Mouse (Mus musculus): ENCODE measurements at regions not wholly inside any gene's neighbourhood (a gene's known extent, or its start where the extent isn't known, plus 50 kb on each side); places are given as distances from the start of the nearest gene placed in this dataset.

- 98% methylated on average over 3 of the region's 3 CpGs for WGBS
- Histone ChIP-seq H3K4me3 (ENCODE audit: insufficient read depth, low read depth, low read length) (no peak overlapping the region), H3K27ac (ENCODE audit: insufficient read depth, low read depth, low read length) (no peak overlapping the region), H3K4me1 (ENCODE audit: control insufficient read depth, insufficient read depth, low read length) (no peaks in the 10 kb centered on the region)
- TF ChIP-seq POLR2A (IDR thresholded peaks at IDR 0.05; ENCODE audit: insufficient read depth, low read depth, low read length): no peak
- no peak for TF ChIP-seq CTCF (IDR thresholded peaks at IDR 0.05; ENCODE audit: insufficient read depth, low read depth, low read length)
These were observed 304.9 kb upstream of the Gm21798 start for GRCm38 (mm10) chr15:64512615-64513014.

GRCm38 (mm10) chr15:64513501-64514097 lies 303.9 kb upstream of the Gm21798 start:
- H3K4me3 ChIP-seq (ENCODE audit: insufficient read depth, low read depth, low read length): no peak overlapping the region
- H3K27ac ChIP-seq (ENCODE audit: insufficient read depth, low read depth, low read length): no peak overlapping the region
- no peak for TF ChIP-seq POLR2A (IDR thresholded peaks at IDR 0.05; ENCODE audit: insufficient read depth, low read depth, low read length)
- no peaks in the 10 kb centered on the region for H3K4me1 ChIP-seq (ENCODE audit: control insufficient read depth, insufficient read depth, low read length)

GRCm38 (mm10) chr15:64515179-64515578 lies 302.3 kb upstream of the Gm21798 start:
- Histone ChIP-seq H3K27ac (ENCODE audit: insufficient read depth, low read depth, low read length) (no peak overlapping the region), H3K4me1 (ENCODE audit: control insufficient read depth, insufficient read depth, low read length) (no peaks in the 10 kb centered on the region), H3K4me3 (ENCODE audit: insufficient read depth, low read depth, low read length) (no peak overlapping the region)
- TF ChIP-seq CTCF (IDR thresholded peaks at IDR 0.05; ENCODE audit: insufficient read depth, low read depth, low read length): no peak
- no peak for TF ChIP-seq POLR2A (IDR thresholded peaks at IDR 0.05; ENCODE audit: insufficient read depth, low read depth, low read length)

GRCm38 (mm10) chr15:64519207-64519628 lies 298.3 kb upstream of the Gm21798 start:
- no peak for TF ChIP-seq CTCF (IDR thresholded peaks at IDR 0.05; ENCODE audit: insufficient read depth, low read depth, low read length)
- no peak for TF ChIP-seq POLR2A (IDR thresholded peaks at IDR 0.05; ENCODE audit: insufficient read depth, low read depth, low read length)

GRCm38 (mm10) chr15:64520568-64520967 lies 296.9 kb upstream of the Gm21798 start:
- WGBS: 98% methylated on average over 5 of the region's 5 CpGs
- Histone ChIP-seq H3K4me1 (ENCODE audit: control insufficient read depth, insufficient read depth, low read length) (no peaks in the 10 kb centered on the region), H3K27ac (ENCODE audit: insufficient read depth, low read depth, low read length) (no peak overlapping the region), H3K4me3 (ENCODE audit: insufficient read depth, low read depth, low read length) (no peak overlapping the region)
- no peak for TF ChIP-seq CTCF (IDR thresholded peaks at IDR 0.05; ENCODE audit: insufficient read depth, low read depth, low read length)
- no peak for TF ChIP-seq POLR2A (IDR thresholded peaks at IDR 0.05; ENCODE audit: insufficient read depth, low read depth, low read length)

More at GRCm38 (mm10) chr15:64519207-64519628, 298.3 kb upstream of the Gm21798 start:
- H3K4me3 ChIP-seq (ENCODE audit: insufficient read depth, low read depth, low read length): no peak overlapping the region
- H3K27ac ChIP-seq (ENCODE audit: insufficient read depth, low read depth, low read length): no peak overlapping the region
- H3K4me1 ChIP-seq (ENCODE audit: control insufficient read depth, insufficient read depth, low read length): no peaks in the 10 kb centered on the region
- WGBS: 47% methylated on average over 4 of the region's 4 CpGs

GRCm38 (mm10) chr15:64532260-64533120 lies 285.0 kb upstream of the Gm21798 start:
- TF ChIP-seq CTCF (IDR thresholded peaks at IDR 0.05; ENCODE audit: insufficient read depth, low read depth, low read length) (no peak), POLR2A (IDR thresholded peaks at IDR 0.05; ENCODE audit: insufficient read depth, low read depth, low read length) (no peak)
- H3K4me1 ChIP-seq (ENCODE audit: control insufficient read depth, insufficient read depth, low read length): 0 out of 2 replicates have a peak, but pooled peaks cover 2% of the 10 kb centered on the region
- no peak overlapping the region for H3K4me3 ChIP-seq (ENCODE audit: insufficient read depth, low read depth, low read length)
- H3K27ac ChIP-seq (ENCODE audit: insufficient read depth, low read depth, low read length): no peak overlapping the region
- 74% methylated on average over 6 of the region's 6 CpGs for WGBS

- H3K4me1 ChIP-seq (ENCODE audit: control insufficient read depth, insufficient read depth, low read length): 0 out of 2 replicates have a peak, but pooled peaks cover 2% of the 10 kb centered on the region
- no peak overlapping the region for H3K27ac ChIP-seq (ENCODE audit: insufficient read depth, low read depth, low read length)
- 64% methylated on average over 2 of the region's 2 CpGs for WGBS
- no peak overlapping the region for H3K4me3 ChIP-seq (ENCODE audit: insufficient read depth, low read depth, low read length)
- TF ChIP-seq CTCF (IDR thresholded peaks at IDR 0.05; ENCODE audit: insufficient read depth, low read depth, low read length) (no peak), POLR2A (IDR thresholded peaks at IDR 0.05; ENCODE audit: insufficient read depth, low read depth, low read length) (no peak)
These were observed 284.2 kb upstream of the Gm21798 start for GRCm38 (mm10) chr15:64533169-64533795.

GRCm38 (mm10) chr15:64534166-64534565 lies 283.3 kb upstream of the Gm21798 start:
- 0 out of 2 replicates have a peak, but pooled peaks cover 2% of the 10 kb centered on the region for H3K4me1 ChIP-seq (ENCODE audit: control insufficient read depth, insufficient read depth, low read length)
- TF ChIP-seq CTCF (IDR thresholded peaks at IDR 0.05; ENCODE audit: insufficient read depth, low read depth, low read length) (no peak), POLR2A (IDR thresholded peaks at IDR 0.05; ENCODE audit: insufficient read depth, low read depth, low read length) (no peak)
- H3K4me3 ChIP-seq (ENCODE audit: insufficient read depth, low read depth, low read length): no peak overlapping the region
- 82% methylated on average over 6 of the region's 6 CpGs for WGBS
- no peak overlapping the region for H3K27ac ChIP-seq (ENCODE audit: insufficient read depth, low read depth, low read length)

GRCm38 (mm10) chr15:64535160-64535559 lies 282.3 kb upstream of the Gm21798 start:
- 97% methylated on average over 2 of the region's 2 CpGs for WGBS
- H3K27ac ChIP-seq (ENCODE audit: insufficient read depth, low read depth, low read length): no peak overlapping the region
- 0 out of 2 replicates have a peak, but pooled peaks cover 2% of the 10 kb centered on the region for H3K4me1 ChIP-seq (ENCODE audit: control insufficient read depth, insufficient read depth, low read length)
- no peak overlapping the region for H3K4me3 ChIP-seq (ENCODE audit: insufficient read depth, low read depth, low read length)
- TF ChIP-seq POLR2A (IDR thresholded peaks at IDR 0.05; ENCODE audit: insufficient read depth, low read depth, low read length) (no peak), CTCF (IDR thresholded peaks at IDR 0.05; ENCODE audit: insufficient read depth, low read depth, low read length) (no peak)
